Mouse (Mus musculus): ENCODE measurements around the gene Prr14.

The Prr14 gene

DNA sequence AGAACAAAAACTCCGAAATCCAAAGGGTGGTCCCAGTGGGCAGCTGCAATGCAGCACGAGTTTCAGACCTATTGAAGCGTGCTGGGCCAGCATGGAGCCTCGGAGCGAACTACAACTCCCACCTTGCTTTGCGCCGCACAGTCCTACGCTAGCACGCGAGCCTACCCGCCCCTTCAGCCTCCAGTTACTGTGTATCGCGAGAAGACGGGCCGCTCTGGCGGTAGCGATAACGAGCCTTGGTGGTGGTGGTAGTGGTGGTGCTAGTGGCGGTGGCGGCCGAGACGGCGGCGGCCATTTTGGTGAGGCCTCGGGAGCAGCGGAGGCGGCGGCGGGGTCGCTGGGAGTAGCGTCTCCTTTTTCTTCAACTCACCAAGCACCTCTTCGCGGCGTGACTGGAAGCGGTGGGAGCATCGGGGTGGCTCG, 52.4 kb downstream of the Prr14 start, which contains the start of gene Srcap:
TSS of gene Srcap (plus strand) at position 176 of the 423 bp plus-strand sequence.
- DNase-seq (ENCODE audit: low read depth, low spot score): peak; percentile 96

GRCm38 (mm10) chr7:127512231-127513015, 53.0 kb downstream of the Prr14 start:
- peak; percentile 66 for DNase-seq (ENCODE audit: low read depth, low spot score)

DNA sequence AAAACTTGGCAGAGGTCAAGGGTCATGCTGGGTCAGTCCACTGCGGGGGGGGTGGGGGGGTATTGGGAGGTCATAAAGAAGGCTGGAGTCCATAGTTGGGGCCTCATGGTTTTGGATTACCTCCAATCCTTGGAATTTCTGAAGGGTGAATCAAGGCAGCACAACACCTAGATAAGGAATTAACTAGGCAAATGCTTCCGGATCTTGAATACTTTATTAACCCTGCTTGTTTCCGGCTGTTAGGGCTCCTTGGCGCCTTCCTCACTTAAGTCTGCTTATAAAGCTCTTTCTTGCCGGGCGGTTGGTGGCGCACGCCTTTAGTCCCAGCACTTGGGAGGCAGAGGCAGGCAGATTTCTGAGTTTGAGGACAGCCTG, 53.6 kb downstream of the Prr14 start:
- peak; percentile 13 for DNase-seq (ENCODE audit: low read depth, low spot score)

GRCm38 (mm10) chr7:127513781-127514180, 54.4 kb downstream of the Prr14 start:
- DNase-seq (ENCODE audit: low read depth, low spot score): no peak

GRCm38 (mm10) chr7:127515846-127516245, 56.4 kb downstream of the Prr14 start:
- DNase-seq (ENCODE audit: low read depth, low spot score): no peak

- DNase-seq (ENCODE audit: low read depth, low spot score): no peak
Observed at GRCm38 (mm10) chr7:127516344-127516743, 56.9 kb downstream of the Prr14 start.

DNA sequence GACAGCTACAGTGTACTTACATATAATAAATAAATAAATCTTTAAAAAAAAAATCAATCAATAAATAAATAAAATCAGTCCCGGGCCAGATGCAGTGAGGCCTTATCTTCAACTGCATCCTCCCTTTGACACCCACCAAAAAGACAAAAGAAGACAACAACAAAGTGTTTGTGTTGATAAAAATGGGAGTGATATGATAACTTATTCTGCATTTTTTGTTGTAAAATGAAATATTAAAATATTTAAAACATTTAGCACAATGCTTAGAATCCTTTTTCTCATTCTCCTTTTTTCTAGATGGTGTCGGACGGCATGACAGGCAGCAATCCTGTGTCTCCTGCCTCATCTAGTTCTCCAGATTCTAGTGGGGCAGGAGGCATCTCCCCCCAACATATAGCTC, 59.9 kb downstream of the Prr14 start, which contains the start of gene Gm42715:
TSS of gene Gm42715 (plus strand) at position 301 of the 400 bp plus-strand sequence.
- no peak for DNase-seq (ENCODE audit: low read depth, low spot score)
